Mouse (Mus musculus) G1E (cell line): ENCODE results near the gene Depdc1b.

ENCODE experiments used
- CTCF ChIP-seq: IDR thresholded peaks from 2 replicates; pipeline ENCODE4 v1.5.1; 2012; ENCODE audit warnings: low read depth, low read length, inconsistent platforms, mixed read lengths
- GATA1 ChIP-seq: IDR thresholded peaks from 2 replicates; pipeline ENCODE4 v1.6.1; 2012; ENCODE audit warnings: borderline replicate concordance, low read length, inconsistent platforms, mixed read lengths
- GATA2 ChIP-seq: IDR thresholded peaks from 2 replicates; pipeline ENCODE4 v1.6.1; 2012; ENCODE audit warnings: low read depth, low read length, inconsistent platforms, borderline replicate concordance
- POLR2AphosphoS5 ChIP-seq: IDR thresholded peaks from 2 replicates; pipeline ENCODE4 v1.6.1; 2012; ENCODE audit warnings: low read depth, low read length, inconsistent platforms; ENCODE audit not compliant: insufficient replicate concordance
- TAL1 ChIP-seq: conservative IDR thresholded peaks from 2 replicates; pipeline ENCODE4 v1.6.1; 2012; ENCODE audit warnings: low read depth, low read length, inconsistent platforms, mixed read lengths

GRCm38 (mm10) chr13:108323317-108323716 lies 7.2 kb downstream of the Depdc1b start:
- TF ChIP-seq CTCF, result no peak
- no peak for TF ChIP-seq GATA1
- TF ChIP-seq TAL1, result no peak
- TF ChIP-seq POLR2AphosphoS5, result no peak
- TF ChIP-seq GATA2, result no peak
